Mouse (Mus musculus) naive thymus-derived CD4-positive, alpha-beta T cell, adult 2 months (primary cell): ENCODE measurements around the gene Wdr73.
"Not testable (repeated sequence)": the region's sequence is repeated elsewhere in the genome, so short reads cannot be mapped to it uniquely, and the experiment has no call there.

Experiments used
- DNase-seq: peaks from one replicate; pipeline ENCODE4 v3.0.0-alpha.2; 2011; ENCODE audit warnings: low read depth

The Wdr73 gene

GRCm38 (mm10) chr7:80900944-80901501 is at the start of gene Wdr73:
Gene Wdr73 (minus strand): TSS chr7:80901269.
- DNase-seq: peak; percentile 94

- peak; percentile 97 for DNase-seq
These were observed 46.6 kb upstream of the Wdr73 start, which contains the start of gene Sec11a for GRCm38 (mm10) chr7:80947445-80948350. Gene Sec11a (minus strand): TSS chr7:80947780.

- DNase-seq: no peak
These were observed 38.7 kb upstream of the Wdr73 start for GRCm38 (mm10) chr7:80939808-80940207.

GRCm38 (mm10) chr7:80937304-80937666 is 36.2 kb upstream of the Wdr73 start:
- not testable (repeated sequence) for DNase-seq

- peak; percentile 63 for DNase-seq
These were observed 35.7 kb upstream of the Wdr73 start for GRCm38 (mm10) chr7:80936617-80937303.

- no peak for DNase-seq
These were observed 34.8 kb upstream of the Wdr73 start for GRCm38 (mm10) chr7:80935834-80936233.

- no peak for DNase-seq
These were observed 31.7 kb upstream of the Wdr73 start for GRCm38 (mm10) chr7:80932777-80933176.

- DNase-seq: no peak
These were observed 30.6 kb upstream of the Wdr73 start for GRCm38 (mm10) chr7:80931618-80932207.

- no peak for DNase-seq
These were observed 22.1 kb upstream of the Wdr73 start for GRCm38 (mm10) chr7:80923165-80923564.

- DNase-seq: no peak
These were observed 18.6 kb upstream of the Wdr73 start for GRCm38 (mm10) chr7:80919647-80920008.

- peak; percentile 63 for DNase-seq
These were observed 18.0 kb upstream of the Wdr73 start for GRCm38 (mm10) chr7:80918982-80919646.

- peak; percentile 71 for DNase-seq
These were observed 16.9 kb upstream of the Wdr73 start for GRCm38 (mm10) chr7:80917916-80918465.

- peak; percentile 47 for DNase-seq
These were observed 11.4 kb upstream of the Wdr73 start for GRCm38 (mm10) chr7:80912496-80912895.

GRCm38 (mm10) chr7:80911053-80911452 is 10.0 kb upstream of the Wdr73 start:
- DNase-seq: no peak

GRCm38 (mm10) chr7:80904921-80905515 is 3.9 kb upstream of the Wdr73 start, which contains the start of gene Nmb:
Gene Nmb (minus strand): TSS chr7:80905076.
- DNase-seq: peak; percentile 60

GRCm38 (mm10) chr7:80903625-80904422 is 2.8 kb upstream of the Wdr73 start:
- no peak for DNase-seq

- DNase-seq: no peak
These were observed 639 bp upstream of the Wdr73 start for GRCm38 (mm10) chr7:80901541-80902274.

GRCm38 (mm10) chr7:80897721-80898120 is 3.3 kb downstream of the Wdr73 start:
- no peak for DNase-seq

GRCm38 (mm10) chr7:80897134-80897533 is 3.9 kb downstream of the Wdr73 start:
- DNase-seq: no peak
